Mouse (Mus musculus): ENCODE data around the gene Sertad3.

DNA sequence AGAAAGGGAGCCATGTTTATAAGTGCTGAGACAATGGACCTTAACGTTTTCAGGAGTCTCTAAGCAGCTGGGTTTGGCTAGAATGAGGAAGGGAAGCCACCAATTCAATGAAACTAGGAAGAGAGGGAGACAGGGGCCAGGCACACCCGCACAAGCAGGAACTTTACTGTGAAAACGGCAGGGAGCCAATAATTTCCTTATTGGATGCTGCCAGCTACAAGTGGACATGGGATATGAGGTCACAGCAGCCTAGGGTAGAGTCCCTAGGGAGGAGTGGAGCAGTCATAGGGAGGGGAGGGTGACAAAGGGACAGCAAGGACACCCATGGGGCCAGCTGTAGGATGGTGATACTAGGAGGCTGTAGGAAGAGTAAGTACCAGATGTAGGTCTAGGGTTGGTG, 19.5 kb downstream of the Sertad3 start:
- TF ChIP-seq EP300 (IDR thresholded peaks at IDR 0.05; ENCODE audit: insufficient read depth, low read depth, low read length) (no peak), CTCF (IDR thresholded peaks at IDR 0.05; ENCODE audit: low read depth, low read length) (no peak), POLR2A (IDR thresholded peaks at IDR 0.05; ENCODE audit: insufficient read depth, low read length) (no peak)

All from ES-Bruce4 (cell line).